Mouse (Mus musculus) mesoderm, embryonic 11.5 days (tissue): Measurements from ENCODE around the gene Polr2j.

ENCODE experiments used
- DNase-seq: peaks from one replicate; pipeline ENCODE4 v3.0.0-alpha.2; 2012; ENCODE audit warnings: low read depth, low spot score

Gene Polr2j

GRCm38 (mm10) chr5:136115891-136116783 lies at the start of gene Polr2j:
TSS of gene Polr2j (plus strand) at chr5:136116631.
- peak; percentile 97 for DNase-seq

DNA sequence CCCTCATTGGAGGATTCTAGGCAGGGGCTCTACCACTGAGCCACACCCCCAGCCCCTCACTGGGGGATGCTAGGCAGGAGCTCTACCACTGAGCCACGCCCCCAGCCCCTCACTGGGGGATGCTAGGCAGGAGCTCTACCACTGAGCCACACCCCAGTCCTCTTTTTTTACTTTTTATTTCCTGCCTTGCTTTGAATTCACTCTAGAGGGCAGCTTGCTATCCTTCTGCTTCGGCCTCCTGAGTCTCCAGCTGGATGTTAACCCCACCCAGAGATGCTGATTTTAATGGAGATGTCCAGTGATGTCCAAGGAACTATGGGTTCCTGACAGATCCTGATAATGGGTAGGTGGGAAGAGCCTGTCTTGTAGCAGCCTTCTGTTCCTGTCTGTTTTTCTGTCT lies 47.0 kb upstream of the Polr2j start:
- DNase-seq = no peak

GRCm38 (mm10) chr5:136073051-136073450 lies 43.4 kb upstream of the Polr2j start:
- DNase-seq = no peak

DNA sequence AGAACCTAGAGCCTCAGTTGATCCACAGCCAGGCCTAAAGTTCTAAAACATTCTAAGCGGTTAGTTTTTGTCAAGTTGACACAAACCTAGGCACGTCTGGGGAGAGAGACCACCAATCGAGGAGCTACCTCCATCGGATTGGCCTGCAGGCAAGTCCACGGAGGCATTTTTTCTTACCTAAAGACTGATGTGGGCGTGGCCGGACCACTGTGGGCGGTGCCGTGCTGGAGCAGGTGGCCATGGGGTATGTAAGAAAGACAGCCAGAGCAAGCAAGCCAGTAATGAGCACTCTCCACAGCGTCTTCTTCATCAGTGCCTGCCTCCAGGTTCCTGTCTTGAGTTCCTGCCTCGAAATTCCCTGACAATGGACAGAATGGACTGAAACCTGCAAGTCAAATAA lies 42.9 kb upstream of the Polr2j start:
- no peak for DNase-seq

- no peak for DNase-seq
These were observed 41.4 kb upstream of the Polr2j start for GRCm38 (mm10) chr5:136075076-136075475.

DNA sequence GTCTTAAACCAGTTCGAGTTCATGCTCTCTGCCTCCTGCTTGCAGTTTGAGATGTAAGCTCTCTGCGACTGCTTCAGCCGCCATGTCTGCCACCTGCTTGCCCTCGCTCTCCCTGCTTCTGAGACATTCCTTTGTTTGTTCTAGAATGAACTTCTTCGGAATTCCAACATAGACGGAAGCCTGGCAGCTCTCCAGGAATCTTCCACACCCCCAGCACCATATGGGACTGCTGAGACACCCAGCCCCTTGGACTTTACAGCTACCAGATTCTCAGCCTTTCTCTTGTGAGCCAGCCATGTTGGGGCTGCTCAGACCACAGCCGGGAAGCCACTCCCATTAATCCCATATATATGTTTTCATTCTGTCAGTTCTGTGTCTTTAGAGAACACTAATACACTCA lies 40.1 kb upstream of the Polr2j start:
- DNase-seq = no peak

GRCm38 (mm10) chr5:136077001-136077550 lies 39.4 kb upstream of the Polr2j start:
- no peak for DNase-seq

GRCm38 (mm10) chr5:136078136-136078535 lies 38.3 kb upstream of the Polr2j start:
- no peak for DNase-seq

- DNase-seq = no peak
These were observed 34.1 kb upstream of the Polr2j start for GRCm38 (mm10) chr5:136082345-136082744.

DNA sequence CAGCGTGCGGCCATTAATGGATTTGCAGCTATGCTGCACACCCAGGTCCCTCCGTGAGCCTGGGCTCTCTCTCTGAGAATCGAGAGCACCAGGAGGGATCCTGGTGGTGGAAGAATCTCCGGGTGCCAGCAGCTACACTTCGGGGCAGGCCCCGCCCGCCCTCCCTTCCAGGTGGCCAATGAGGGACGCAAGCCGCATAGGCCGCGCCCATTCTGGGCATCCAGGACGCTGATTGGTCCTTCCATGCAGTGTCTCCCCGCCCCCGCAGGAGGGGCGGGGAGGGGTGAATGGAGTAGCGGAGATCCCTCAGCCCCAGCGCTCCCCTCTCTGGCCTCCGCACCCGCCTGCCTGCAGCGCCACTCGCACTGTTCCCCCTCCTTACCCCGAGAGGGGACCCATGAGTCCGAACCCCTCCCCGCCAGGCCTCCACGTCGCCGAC lies 32.7 kb upstream of the Polr2j start, which contains the start of gene Rasa4:
Rasa4 (plus strand) TSS at position 248 of the 439 bp plus-strand sequence.
- DNase-seq = peak; percentile 97

DNA sequence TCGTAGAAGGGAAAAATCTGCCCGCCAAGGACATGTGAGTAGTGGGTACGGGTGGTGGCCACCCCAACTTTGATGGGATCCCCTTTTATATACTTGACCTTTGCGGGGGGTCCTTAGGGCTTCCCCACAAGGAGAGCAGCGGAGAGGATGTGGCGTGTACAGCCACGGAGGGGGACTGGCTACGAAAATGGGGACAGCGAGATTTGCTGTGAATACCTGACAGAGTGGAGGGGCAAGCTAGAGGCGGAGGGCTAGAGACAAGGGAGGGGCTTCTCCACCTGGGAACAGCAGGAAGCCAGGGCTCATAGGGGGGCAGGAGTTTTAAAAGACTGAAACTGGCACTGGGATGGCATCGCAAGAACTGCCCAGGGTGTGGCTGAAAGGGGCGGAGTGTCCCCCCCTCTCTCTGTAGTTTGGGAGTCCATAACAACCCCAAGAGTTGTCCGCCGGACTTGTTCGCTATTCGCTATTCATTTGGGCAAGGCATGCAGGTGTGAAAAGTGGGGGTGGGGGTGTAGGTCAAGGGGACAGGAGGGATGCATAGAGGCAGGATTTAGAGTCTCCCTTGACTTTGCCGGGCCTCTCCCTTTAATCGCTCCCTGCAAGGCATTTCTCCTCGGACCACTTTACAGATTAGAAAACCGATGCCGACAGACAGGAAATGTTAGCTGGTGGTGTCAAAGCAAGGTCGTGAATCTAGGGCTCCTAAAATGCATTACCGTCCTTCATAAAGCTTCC lies 32.1 kb upstream of the Polr2j start:
- no peak for DNase-seq

GRCm38 (mm10) chr5:136084891-136085651 lies 31.4 kb upstream of the Polr2j start:
- peak; percentile 59 for DNase-seq

- DNase-seq = no peak
These were observed 30.1 kb upstream of the Polr2j start for GRCm38 (mm10) chr5:136086290-136086689.

- no peak for DNase-seq
These were observed 27.4 kb upstream of the Polr2j start for GRCm38 (mm10) chr5:136088821-136089575.

DNA sequence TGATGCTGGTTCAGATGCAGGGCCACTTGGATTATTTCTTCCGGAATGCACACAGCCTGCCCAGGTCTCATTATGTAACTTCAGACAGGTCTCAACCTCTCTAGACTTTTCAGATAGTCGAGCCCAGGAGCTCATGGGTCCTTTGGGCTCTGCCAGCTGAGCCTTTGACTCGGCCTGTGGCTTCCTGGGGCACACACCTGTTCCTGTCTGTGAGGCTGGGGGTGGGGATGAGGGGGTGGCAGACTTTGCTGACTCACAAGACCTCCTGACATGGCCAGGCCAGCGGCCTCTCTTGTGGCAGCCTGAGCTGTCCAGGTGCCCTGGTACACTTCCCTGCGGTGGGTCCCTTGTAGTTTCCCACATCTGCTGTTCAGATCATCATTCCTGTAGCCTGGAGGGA lies 24.5 kb upstream of the Polr2j start:
- no peak for DNase-seq

GRCm38 (mm10) chr5:136094249-136095010 lies 22.0 kb upstream of the Polr2j start:
- no peak for DNase-seq

- no peak for DNase-seq
These were observed 21.3 kb upstream of the Polr2j start for GRCm38 (mm10) chr5:136095089-136095488.

DNA sequence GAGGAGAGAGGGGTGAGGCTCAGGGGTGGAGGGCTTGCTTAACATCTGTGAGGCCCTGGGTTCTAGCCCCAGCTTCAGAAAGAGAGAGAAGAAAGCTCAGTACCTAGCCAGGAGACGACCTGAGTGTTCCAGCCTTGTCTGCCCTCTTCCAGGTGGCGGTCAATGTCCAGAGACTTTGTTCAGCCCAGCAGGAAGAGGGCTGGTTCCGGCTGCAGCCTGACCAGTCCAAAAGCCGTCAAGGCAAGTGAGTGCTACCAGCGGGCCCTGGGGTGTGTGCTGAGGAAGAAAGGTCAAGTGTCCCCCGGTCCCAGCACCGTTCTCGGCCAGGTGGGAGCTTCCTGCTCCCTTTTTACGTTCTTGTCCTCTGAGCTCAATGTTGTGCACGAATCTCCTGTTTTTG lies 17.9 kb upstream of the Polr2j start:
- DNase-seq = no peak

DNA sequence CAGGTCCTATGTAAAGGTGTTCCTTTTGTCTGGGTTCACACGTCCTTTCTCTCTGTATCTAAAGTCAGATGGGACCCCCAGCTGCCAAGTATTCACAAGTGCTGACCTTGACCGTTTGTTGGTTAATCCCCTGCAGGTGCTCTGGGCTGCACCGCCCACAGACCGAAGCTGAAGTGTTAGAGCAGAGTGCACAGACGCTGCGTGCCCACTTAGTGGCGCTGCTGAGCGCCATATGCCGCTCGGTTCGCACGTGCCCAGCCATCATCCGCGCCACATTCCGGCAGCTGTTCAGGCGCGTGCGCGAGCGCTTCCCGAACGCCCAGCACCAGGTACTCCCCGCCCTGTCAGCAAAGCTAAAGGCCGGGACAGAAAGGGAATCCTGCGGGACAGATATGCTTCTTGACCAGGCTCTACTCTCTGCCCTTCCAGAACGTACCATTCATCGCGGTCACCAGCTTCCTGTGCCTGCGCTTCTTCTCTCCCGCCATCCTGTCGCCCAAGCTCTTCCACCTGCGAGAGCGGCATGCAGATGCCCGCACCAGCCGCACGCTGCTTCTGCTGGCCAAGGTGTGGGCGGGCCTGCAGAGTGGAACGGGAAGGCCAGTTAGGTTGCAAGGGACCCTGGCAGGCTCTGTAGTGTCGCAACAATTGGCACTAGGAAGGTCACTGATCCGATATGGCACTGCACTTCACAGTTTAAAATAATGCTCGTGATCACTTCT lies 14.2 kb upstream of the Polr2j start:
- DNase-seq = peak; percentile 89
